Mouse (Mus musculus): ENCODE data around the gene Rbfox1. TPM values are rescaled to one million over a fixed set of nuclear protein-coding genes. Genes with fewer than 3 reads are reported as not detected.

The Rbfox1 gene
- polyA plus RNA-seq, 1 experiment from 2014 or later = 3.9 TPM

- H3K4me1 ChIP-seq (ENCODE audit: control insufficient read depth, insufficient read depth, low read length) = no peaks in the 10 kb centered on the region
- no peak overlapping the region for H3K27ac ChIP-seq (ENCODE audit: low read length)
- H3K36me3 ChIP-seq (ENCODE audit: control insufficient read depth, insufficient read depth, low read length) = no peaks in the 10 kb centered on the region
- no peak overlapping the region for H3K4me2 ChIP-seq (ENCODE audit: low read depth, low read length)
- H3K9ac ChIP-seq (ENCODE audit: low read depth, low read length) = no peak overlapping the region
- H3K27me3 ChIP-seq (replicated peaks; ENCODE audit: control insufficient read depth, insufficient read depth, low read length) = no peaks in the 10 kb centered on the region
- 71% methylated on average over 3 of the region's 3 CpGs for WGBS
- no peak overlapping the region for H3K4me3 ChIP-seq (ENCODE audit: low read length)
- ATAC-seq = no peak
- no peaks in the 10 kb centered on the region for H3K9me3 ChIP-seq (ENCODE audit: control insufficient read depth, low read length)
Measured at GRCm38 (mm10) chr16:5953106-5953505, 68.0 kb downstream of the Rbfox1 start.

- Histone ChIP-seq H3K9me3 (ENCODE audit: control insufficient read depth, low read length) (no peaks in the 10 kb centered on the region), H3K4me2 (ENCODE audit: low read depth, low read length) (no peak overlapping the region), H3K27ac (ENCODE audit: low read length) (no peak overlapping the region), H3K4me3 (ENCODE audit: low read length) (no peak overlapping the region), H3K9ac (ENCODE audit: low read depth, low read length) (no peak overlapping the region), H3K4me1 (ENCODE audit: control insufficient read depth, insufficient read depth, low read length) (no peaks in the 10 kb centered on the region), H3K27me3 (replicated peaks; ENCODE audit: control insufficient read depth, insufficient read depth, low read length) (no peaks in the 10 kb centered on the region), H3K36me3 (ENCODE audit: control insufficient read depth, insufficient read depth, low read length) (no peaks in the 10 kb centered on the region)
- no peak for ATAC-seq
- 78% methylated on average over 4 of the region's 4 CpGs for WGBS
Measured at GRCm38 (mm10) chr16:5957418-5957817, 72.3 kb downstream of the Rbfox1 start.

GRCm38 (mm10) chr16:5961786-5962185, 76.6 kb downstream of the Rbfox1 start:
- WGBS = 80% methylated on average over 3 of the region's 3 CpGs
- H3K27me3 ChIP-seq (replicated peaks; ENCODE audit: control insufficient read depth, insufficient read depth, low read length) = no peaks in the 10 kb centered on the region
- H3K36me3 ChIP-seq (ENCODE audit: control insufficient read depth, insufficient read depth, low read length) = no peaks in the 10 kb centered on the region
- no peak overlapping the region for H3K4me2 ChIP-seq (ENCODE audit: low read depth, low read length)
- no peak overlapping the region for H3K4me3 ChIP-seq (ENCODE audit: low read length)
- no peak overlapping the region for H3K9ac ChIP-seq (ENCODE audit: low read depth, low read length)
- no peak for ATAC-seq
- H3K27ac ChIP-seq (ENCODE audit: low read length) = no peak overlapping the region
- H3K4me1 ChIP-seq (ENCODE audit: control insufficient read depth, insufficient read depth, low read length) = no peaks in the 10 kb centered on the region
- no peaks in the 10 kb centered on the region for H3K9me3 ChIP-seq (ENCODE audit: control insufficient read depth, low read length)

- Histone ChIP-seq H3K4me1 (ENCODE audit: control insufficient read depth, insufficient read depth, low read length) (no peaks in the 10 kb centered on the region), H3K9ac (ENCODE audit: low read depth, low read length) (no peak overlapping the region), H3K9me3 (ENCODE audit: control insufficient read depth, low read length) (no peaks in the 10 kb centered on the region), H3K4me2 (ENCODE audit: low read depth, low read length) (no peak overlapping the region), H3K27me3 (replicated peaks; ENCODE audit: control insufficient read depth, insufficient read depth, low read length) (no peaks in the 10 kb centered on the region), H3K27ac (ENCODE audit: low read length) (no peak overlapping the region), H3K4me3 (ENCODE audit: low read length) (no peak overlapping the region), H3K36me3 (ENCODE audit: control insufficient read depth, insufficient read depth, low read length) (no peaks in the 10 kb centered on the region)
- 48% methylated on average over 2 of the region's 2 CpGs for WGBS
- no peak for ATAC-seq
Measured at GRCm38 (mm10) chr16:5974172-5974571, 89.0 kb downstream of the Rbfox1 start.

- 38% methylated on average over 10 of the region's 10 CpGs for WGBS
- Histone ChIP-seq H3K27me3 (replicated peaks; ENCODE audit: control insufficient read depth, insufficient read depth, low read length) (no peaks in the 10 kb centered on the region), H3K36me3 (ENCODE audit: control insufficient read depth, insufficient read depth, low read length) (no peaks in the 10 kb centered on the region), H3K9ac (ENCODE audit: low read depth, low read length) (no peak overlapping the region), H3K4me1 (ENCODE audit: control insufficient read depth, insufficient read depth, low read length) (no peaks in the 10 kb centered on the region), H3K4me3 (ENCODE audit: low read length) (no peak overlapping the region), H3K27ac (ENCODE audit: low read length) (no peak overlapping the region), H3K4me2 (ENCODE audit: low read depth, low read length) (no peak overlapping the region), H3K9me3 (ENCODE audit: control insufficient read depth, low read length) (no peaks in the 10 kb centered on the region)
- ATAC-seq = no peak
Measured at GRCm38 (mm10) chr16:5992045-5993011, 107.2 kb downstream of the Rbfox1 start.

GRCm38 (mm10) chr16:5997136-5997535, 112.0 kb downstream of the Rbfox1 start:
- H3K27me3 ChIP-seq (replicated peaks; ENCODE audit: control insufficient read depth, insufficient read depth, low read length) = no peaks in the 10 kb centered on the region
- H3K9me3 ChIP-seq (ENCODE audit: control insufficient read depth, low read length) = no peaks in the 10 kb centered on the region
- H3K4me3 ChIP-seq (ENCODE audit: low read length) = no peak overlapping the region
- no peak overlapping the region for H3K4me2 ChIP-seq (ENCODE audit: low read depth, low read length)
- no peaks in the 10 kb centered on the region for H3K4me1 ChIP-seq (ENCODE audit: control insufficient read depth, insufficient read depth, low read length)
- H3K27ac ChIP-seq (ENCODE audit: low read length) = no peak overlapping the region
- 72% methylated on average over 4 of the region's 4 CpGs for WGBS
- H3K36me3 ChIP-seq (ENCODE audit: control insufficient read depth, insufficient read depth, low read length) = no peaks in the 10 kb centered on the region
- no peak for ATAC-seq
- H3K9ac ChIP-seq (ENCODE audit: low read depth, low read length) = no peak overlapping the region

GRCm38 (mm10) chr16:5997651-5998050, 112.5 kb downstream of the Rbfox1 start:
- no peak for ATAC-seq
- H3K4me1 ChIP-seq (ENCODE audit: control insufficient read depth, insufficient read depth, low read length) = no peaks in the 10 kb centered on the region
- WGBS = 79% methylated on average over 4 of the region's 4 CpGs
- H3K4me3 ChIP-seq (ENCODE audit: low read length) = no peak overlapping the region
- H3K27ac ChIP-seq (ENCODE audit: low read length) = no peak overlapping the region
- H3K27me3 ChIP-seq (replicated peaks; ENCODE audit: control insufficient read depth, insufficient read depth, low read length) = no peaks in the 10 kb centered on the region
- no peak overlapping the region for H3K4me2 ChIP-seq (ENCODE audit: low read depth, low read length)
- H3K9ac ChIP-seq (ENCODE audit: low read depth, low read length) = no peak overlapping the region
- no peaks in the 10 kb centered on the region for H3K9me3 ChIP-seq (ENCODE audit: control insufficient read depth, low read length)
- no peaks in the 10 kb centered on the region for H3K36me3 ChIP-seq (ENCODE audit: control insufficient read depth, insufficient read depth, low read length)

DNA sequence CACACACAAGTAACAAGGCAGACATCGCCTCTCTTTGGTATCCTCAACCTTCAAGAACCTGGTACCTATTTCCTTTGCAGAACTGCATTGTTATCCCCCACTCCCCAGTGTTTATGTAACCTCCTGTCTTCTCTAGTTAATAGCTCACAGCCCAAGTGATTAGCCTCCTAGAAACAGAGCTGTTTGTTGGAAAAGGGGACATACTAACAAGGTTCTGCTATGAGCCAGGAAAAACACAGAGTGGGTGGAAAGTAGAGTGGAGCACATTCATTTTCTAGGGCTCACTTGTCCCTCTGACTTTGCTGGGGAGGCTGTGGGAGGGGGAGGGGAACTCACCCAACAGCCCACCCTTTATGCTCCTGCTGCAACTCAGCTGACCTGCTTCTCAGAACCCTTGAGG, 114.9 kb downstream of the Rbfox1 start:
- ATAC-seq = no peak
- WGBS = 41% methylated on average over 1 of the region's 1 CpGs
- H3K27ac ChIP-seq (ENCODE audit: low read length) = no peak overlapping the region

DNA sequence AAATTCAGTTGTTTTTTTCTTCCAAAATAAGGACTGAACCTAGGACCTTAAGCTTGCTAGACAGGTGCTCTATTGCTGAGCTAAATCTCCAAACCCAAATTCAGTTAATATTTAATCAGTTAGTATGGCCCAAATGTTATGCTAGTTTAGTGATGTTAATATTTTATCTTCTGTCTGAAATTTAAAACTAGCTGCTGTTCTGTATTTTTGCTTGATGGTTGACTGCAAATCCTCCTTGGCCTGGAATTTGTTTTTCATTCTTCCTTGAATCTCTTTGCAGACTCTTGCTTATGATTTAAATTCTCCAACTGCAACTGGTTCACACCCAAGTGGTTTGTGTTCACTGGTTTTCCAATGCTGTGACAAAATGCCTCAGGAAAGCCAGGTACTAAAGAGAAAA, 121.8 kb downstream of the Rbfox1 start:
- Histone ChIP-seq H3K27me3 (replicated peaks; ENCODE audit: control insufficient read depth, insufficient read depth, low read length) (no peaks in the 10 kb centered on the region), H3K27ac (ENCODE audit: low read length) (no peak overlapping the region), H3K4me1 (ENCODE audit: control insufficient read depth, insufficient read depth, low read length) (no peaks in the 10 kb centered on the region), H3K4me2 (ENCODE audit: low read depth, low read length) (no peak overlapping the region), H3K9ac (ENCODE audit: low read depth, low read length) (no peak overlapping the region), H3K36me3 (ENCODE audit: control insufficient read depth, insufficient read depth, low read length) (no peaks in the 10 kb centered on the region), H3K9me3 (ENCODE audit: control insufficient read depth, low read length) (no peaks in the 10 kb centered on the region), H3K4me3 (ENCODE audit: low read length) (no peak overlapping the region)
- ATAC-seq = no peak

More for the DNA sequence above, 114.9 kb downstream of the Rbfox1 start:
- H3K36me3 ChIP-seq (ENCODE audit: control insufficient read depth, insufficient read depth, low read length) = no peaks in the 10 kb centered on the region
- no peaks in the 10 kb centered on the region for H3K9me3 ChIP-seq (ENCODE audit: control insufficient read depth, low read length)
- no peaks in the 10 kb centered on the region for H3K4me1 ChIP-seq (ENCODE audit: control insufficient read depth, insufficient read depth, low read length)
- no peak overlapping the region for H3K9ac ChIP-seq (ENCODE audit: low read depth, low read length)
- H3K27me3 ChIP-seq (replicated peaks; ENCODE audit: control insufficient read depth, insufficient read depth, low read length) = no peaks in the 10 kb centered on the region
- H3K4me3 ChIP-seq (ENCODE audit: low read length) = no peak overlapping the region
- H3K4me2 ChIP-seq (ENCODE audit: low read depth, low read length) = no peak overlapping the region
